Mouse (Mus musculus): ENCODE data around the gene Ccr9. TPM values are rescaled to one million over a fixed set of nuclear protein-coding genes. Genes with fewer than 3 reads are reported as not detected.

Ccr9 gene
- polyA plus RNA-seq, 1 experiment from 2014 or later = 0.14 TPM

DNA sequence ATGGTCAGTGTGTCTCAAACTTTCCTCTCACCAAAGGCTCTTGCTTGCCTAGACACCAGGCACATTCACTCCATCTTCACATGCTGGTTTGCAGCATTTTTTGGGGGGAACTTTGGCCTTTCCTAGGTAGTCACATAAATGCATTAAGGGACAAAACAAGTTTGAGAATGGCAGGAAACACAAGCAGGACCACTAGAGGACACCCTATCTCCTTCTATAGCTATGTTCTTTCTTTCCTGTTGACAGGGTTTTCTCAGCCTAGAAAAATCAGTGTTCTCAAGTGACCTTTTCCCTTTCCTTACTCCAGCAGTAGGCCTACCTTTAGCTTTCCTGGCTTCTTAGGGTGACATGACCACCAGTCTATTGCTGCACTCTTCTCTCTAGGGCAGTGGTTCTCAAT lies 124.7 kb downstream of the Ccr9 start:
- H3K4me1 ChIP-seq (replicated peaks) = no peaks in the 10 kb centered on the region
- H3K36me3 ChIP-seq = peaks cover 28% of the 10 kb centered on the region
- H3K9me3 ChIP-seq = no peaks in the 10 kb centered on the region
- H3K27ac ChIP-seq = no peak overlapping the region
- H3K4me3 ChIP-seq (replicated peaks) = no peak overlapping the region
- no peaks in the 10 kb centered on the region for H3K27me3 ChIP-seq
- no peak for ATAC-seq (ENCODE audit: insufficient number of reproducible peaks, insufficient read depth, low FRiP score, low TSS enrichment, low read depth)
- no peak overlapping the region for H3K9ac ChIP-seq (replicated peaks)
- no peak overlapping the region for H3K4me2 ChIP-seq

DNA sequence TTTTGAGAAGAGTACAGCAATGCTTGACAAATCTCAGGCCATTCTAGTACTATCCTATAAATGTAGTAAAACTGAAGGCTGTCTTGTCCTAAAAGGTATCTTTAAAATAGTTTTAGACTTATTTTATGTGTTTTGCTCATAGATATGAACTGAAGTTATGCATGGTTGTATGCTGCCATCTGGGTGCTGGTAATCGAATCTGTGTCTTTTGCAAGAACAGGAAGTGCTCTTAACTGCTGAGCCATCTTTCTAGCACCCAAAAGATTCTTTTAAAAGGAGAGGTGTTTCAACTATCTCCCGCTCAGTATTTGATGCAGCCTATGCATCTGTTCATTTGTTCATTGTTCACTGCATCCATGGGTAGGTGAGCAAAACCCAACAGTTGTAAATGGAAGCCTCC lies 127.0 kb downstream of the Ccr9 start:
- H3K4me3 ChIP-seq (replicated peaks) = no peak overlapping the region
- ATAC-seq (ENCODE audit: insufficient number of reproducible peaks, insufficient read depth, low FRiP score, low TSS enrichment, low read depth) = no peak
- 91% methylated on average over 2 of the region's 2 CpGs for WGBS
- no peak overlapping the region for H3K27ac ChIP-seq
- no peaks in the 10 kb centered on the region for H3K4me1 ChIP-seq (replicated peaks)
- H3K27me3 ChIP-seq = no peaks in the 10 kb centered on the region
- H3K9me3 ChIP-seq = no peaks in the 10 kb centered on the region
- no peak overlapping the region for H3K9ac ChIP-seq (replicated peaks)
- no peak overlapping the region for H3K4me2 ChIP-seq
- peaks cover 24% of the 10 kb centered on the region for H3K36me3 ChIP-seq

DNA sequence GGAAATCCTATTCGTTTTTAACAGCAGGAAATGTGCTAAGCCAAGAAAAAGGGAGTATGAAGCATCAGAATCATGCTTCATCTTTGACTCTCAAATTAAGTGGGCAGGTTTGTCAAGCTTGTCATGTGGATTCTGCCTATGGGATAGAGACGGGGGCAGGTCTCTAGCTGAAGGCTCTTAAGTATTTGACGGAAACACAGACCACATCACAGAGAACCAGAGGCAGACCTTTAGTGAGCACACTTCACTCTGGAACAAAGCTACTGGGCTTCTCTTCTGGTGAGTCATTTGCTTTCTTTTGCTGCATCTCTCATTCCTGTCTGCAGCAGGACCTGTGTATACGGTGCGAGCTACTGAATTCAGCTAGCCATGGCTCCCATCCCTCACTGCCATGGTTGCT lies 128.0 kb downstream of the Ccr9 start, which contains the start of gene Cxcr6:
Gene Cxcr6 (plus strand): TSS at position 209 of the 400 bp plus-strand sequence.
- no peak for ATAC-seq (ENCODE audit: insufficient number of reproducible peaks, insufficient read depth, low FRiP score, low TSS enrichment, low read depth)
- Histone ChIP-seq H3K36me3 (peaks cover 24% of the 10 kb centered on the region), H3K9me3 (no peaks in the 10 kb centered on the region), H3K9ac (replicated peaks) (no peak within 1 kb of the TSS), H3K4me2 (no peak within 1 kb of the TSS), H3K4me1 (replicated peaks) (no peaks in the 10 kb centered on the region), H3K4me3 (replicated peaks) (no peak within 1 kb of the TSS), H3K27me3 (no peaks in the 10 kb centered on the region), H3K27ac (no peak within 1 kb of the TSS)
- WGBS = 86% methylated on average over 5 of the region's 5 CpGs

DNA sequence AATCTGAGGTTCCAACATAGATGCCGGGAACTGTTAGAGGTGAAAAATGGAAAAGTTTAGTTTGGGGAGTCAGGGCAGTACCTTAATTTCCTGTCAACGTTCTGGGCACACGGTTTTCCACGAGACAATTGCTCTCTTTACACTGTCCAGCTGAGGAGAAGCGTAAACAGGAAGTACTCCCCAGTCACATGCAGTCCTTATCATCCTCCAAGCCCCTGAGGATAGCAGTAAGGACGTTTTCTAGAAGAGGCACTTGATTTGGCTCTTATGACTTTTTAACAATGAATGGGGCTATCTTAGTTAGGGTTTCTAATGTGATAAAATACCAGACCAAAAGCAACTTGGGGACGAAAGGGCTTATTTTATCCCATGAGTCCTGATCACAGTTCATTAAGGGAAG lies 130.3 kb downstream of the Ccr9 start:
- Histone ChIP-seq H3K4me1 (replicated peaks) (no peaks in the 10 kb centered on the region), H3K36me3 (peaks cover 25% of the 10 kb centered on the region), H3K4me3 (replicated peaks) (no peak overlapping the region), H3K27me3 (no peaks in the 10 kb centered on the region), H3K27ac (no peak overlapping the region), H3K9ac (replicated peaks) (no peak overlapping the region), H3K4me2 (no peak overlapping the region), H3K9me3 (no peaks in the 10 kb centered on the region)
- 67% methylated on average over 7 of the region's 7 CpGs for WGBS
- no peak for ATAC-seq (ENCODE audit: insufficient number of reproducible peaks, insufficient read depth, low FRiP score, low TSS enrichment, low read depth)

DNA sequence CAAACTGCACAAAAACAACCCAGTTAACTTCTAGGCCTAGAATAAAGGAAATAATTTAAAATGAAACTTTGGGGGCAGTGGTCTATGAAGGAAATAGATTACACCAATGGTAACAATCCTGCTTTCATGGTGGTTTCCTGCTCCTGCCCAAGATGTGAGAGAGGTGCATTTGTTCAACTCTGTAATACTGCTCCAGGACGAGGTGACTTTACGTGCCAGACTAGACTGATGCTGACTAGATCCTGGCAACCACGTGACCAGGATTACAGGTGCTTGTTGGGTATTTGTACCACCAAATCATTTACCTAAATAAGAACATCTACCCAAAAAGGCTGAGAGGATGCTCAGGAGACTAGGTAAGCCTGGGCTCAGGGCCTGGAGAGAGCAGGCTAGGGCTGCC lies 133.6 kb downstream of the Ccr9 start:
- H3K4me1 ChIP-seq (replicated peaks) = no peaks in the 10 kb centered on the region
- no peak overlapping the region for H3K4me2 ChIP-seq
- H3K27ac ChIP-seq = no peak overlapping the region
- H3K36me3 ChIP-seq = peaks cover 51% of the 10 kb centered on the region
- H3K9me3 ChIP-seq = no peaks in the 10 kb centered on the region
- no peaks in the 10 kb centered on the region for H3K27me3 ChIP-seq
- H3K9ac ChIP-seq (replicated peaks) = no peak overlapping the region
- 88% methylated on average over 3 of the region's 3 CpGs for WGBS
- ATAC-seq (ENCODE audit: insufficient number of reproducible peaks, insufficient read depth, low FRiP score, low TSS enrichment, low read depth) = no peak
- H3K4me3 ChIP-seq (replicated peaks) = no peak overlapping the region

DNA sequence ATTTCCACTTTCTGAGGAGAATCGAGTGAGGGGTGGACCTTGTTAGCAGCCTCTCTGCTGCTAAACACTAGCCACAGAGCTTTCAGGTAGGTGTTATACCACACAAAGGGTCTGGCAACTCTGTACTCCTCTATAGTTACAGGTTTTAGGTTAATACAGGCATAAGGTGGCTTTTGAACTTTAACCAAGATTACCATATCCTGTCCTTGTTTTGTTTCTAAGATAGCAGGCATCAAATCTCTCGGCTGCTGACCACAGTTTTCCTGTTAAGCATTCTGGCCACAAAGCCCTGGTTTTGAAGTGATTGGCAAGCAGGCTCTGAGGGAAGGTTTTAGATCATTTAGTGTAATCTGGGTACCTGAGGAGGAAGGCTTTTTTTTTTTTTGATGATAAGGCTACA lies 136.1 kb downstream of the Ccr9 start:
- no peaks in the 10 kb centered on the region for H3K4me1 ChIP-seq (replicated peaks)
- no peak overlapping the region for H3K4me2 ChIP-seq
- no peaks in the 10 kb centered on the region for H3K27me3 ChIP-seq
- WGBS = 79% methylated on average over 2 of the region's 2 CpGs
- H3K27ac ChIP-seq = no peak overlapping the region
- no peaks in the 10 kb centered on the region for H3K9me3 ChIP-seq
- no peak for ATAC-seq (ENCODE audit: insufficient number of reproducible peaks, insufficient read depth, low FRiP score, low TSS enrichment, low read depth)
- H3K9ac ChIP-seq (replicated peaks) = no peak overlapping the region
- no peak overlapping the region for H3K4me3 ChIP-seq (replicated peaks)
- H3K36me3 ChIP-seq = peaks cover 69% of the 10 kb centered on the region

DNA sequence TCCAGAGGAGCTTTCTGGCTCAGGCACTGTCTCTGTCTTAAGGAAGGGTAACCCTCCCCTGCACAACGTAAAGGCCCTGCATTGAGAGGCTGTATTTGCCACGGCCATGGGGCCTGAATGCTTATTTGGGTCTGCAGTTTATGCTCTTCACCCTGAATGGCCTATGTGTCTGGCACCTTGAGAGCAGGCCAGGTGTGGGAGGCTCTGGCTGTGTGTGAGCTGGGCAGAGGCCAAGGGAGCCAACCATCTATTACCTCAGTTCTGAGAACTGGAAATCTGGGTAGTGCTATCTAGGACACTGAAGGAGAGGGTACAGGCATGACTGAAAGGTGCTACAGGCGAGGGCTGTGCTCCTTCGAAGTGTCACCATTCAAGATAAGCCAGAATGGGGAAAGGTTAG lies 136.6 kb downstream of the Ccr9 start:
- Histone ChIP-seq H3K4me2 (no peak overlapping the region), H3K36me3 (peaks cover 70% of the 10 kb centered on the region), H3K9ac (replicated peaks) (no peak overlapping the region), H3K27ac (no peak overlapping the region), H3K9me3 (no peaks in the 10 kb centered on the region), H3K27me3 (no peaks in the 10 kb centered on the region), H3K4me3 (replicated peaks) (no peak overlapping the region), H3K4me1 (replicated peaks) (no peaks in the 10 kb centered on the region)
- 86% methylated on average over 4 of the region's 4 CpGs for WGBS
- ATAC-seq (ENCODE audit: insufficient number of reproducible peaks, insufficient read depth, low FRiP score, low TSS enrichment, low read depth) = no peak

DNA sequence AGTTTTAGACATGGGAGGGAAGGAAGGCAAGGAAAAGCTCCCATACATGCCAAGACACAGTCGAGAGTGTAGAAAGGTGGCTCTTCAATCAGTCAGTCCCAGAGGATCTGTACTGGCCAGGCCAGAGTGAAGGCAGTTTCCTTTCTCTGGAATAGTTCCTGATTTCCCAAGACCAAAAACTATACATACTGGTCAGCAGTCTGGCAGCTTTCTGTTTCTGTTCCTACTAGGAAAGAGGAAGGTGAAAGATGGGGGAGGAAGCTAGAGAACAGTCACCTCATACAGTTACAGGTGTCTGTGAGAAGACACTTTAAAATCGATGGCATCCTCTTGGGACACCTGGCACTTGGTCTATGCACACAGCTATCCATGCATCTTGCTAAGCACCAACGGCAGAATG lies 137.2 kb downstream of the Ccr9 start:
- Histone ChIP-seq H3K4me3 (replicated peaks) (no peak overlapping the region), H3K9ac (replicated peaks) (no peak overlapping the region), H3K4me2 (no peak overlapping the region), H3K4me1 (replicated peaks) (no peaks in the 10 kb centered on the region), H3K9me3 (no peaks in the 10 kb centered on the region), H3K36me3 (peaks cover 67% of the 10 kb centered on the region), H3K27ac (no peak overlapping the region), H3K27me3 (no peaks in the 10 kb centered on the region)
- ATAC-seq (ENCODE audit: insufficient number of reproducible peaks, insufficient read depth, low FRiP score, low TSS enrichment, low read depth) = no peak
- WGBS = 87% methylated on average over 3 of the region's 3 CpGs

DNA sequence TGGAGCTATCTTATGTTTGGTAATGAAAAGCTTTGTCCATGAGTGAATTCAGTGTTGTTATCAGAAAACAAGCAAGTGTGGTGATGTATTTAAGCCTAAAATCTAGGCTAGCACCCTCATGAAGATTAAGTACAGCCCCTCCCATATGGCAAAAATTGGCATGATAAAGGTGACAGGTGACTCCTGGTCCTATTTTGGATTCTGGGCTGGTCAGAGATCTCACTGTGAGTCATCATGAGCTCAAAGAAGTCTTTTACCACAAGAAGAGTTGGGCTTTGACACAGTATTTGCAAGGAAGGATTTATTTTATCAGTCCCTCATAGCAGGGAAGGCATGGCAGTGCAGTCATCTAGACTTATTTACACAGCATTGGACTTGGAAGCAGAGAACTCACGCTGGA lies 137.8 kb downstream of the Ccr9 start:
- Histone ChIP-seq H3K9me3 (no peaks in the 10 kb centered on the region), H3K4me3 (replicated peaks) (no peak overlapping the region), H3K4me2 (no peak overlapping the region), H3K4me1 (replicated peaks) (no peaks in the 10 kb centered on the region), H3K27ac (no peak overlapping the region), H3K9ac (replicated peaks) (no peak overlapping the region), H3K36me3 (peaks cover 66% of the 10 kb centered on the region), H3K27me3 (no peaks in the 10 kb centered on the region)
- no peak for ATAC-seq (ENCODE audit: insufficient number of reproducible peaks, insufficient read depth, low FRiP score, low TSS enrichment, low read depth)
- 93% methylated on average over 1 of the region's 1 CpGs for WGBS

DNA sequence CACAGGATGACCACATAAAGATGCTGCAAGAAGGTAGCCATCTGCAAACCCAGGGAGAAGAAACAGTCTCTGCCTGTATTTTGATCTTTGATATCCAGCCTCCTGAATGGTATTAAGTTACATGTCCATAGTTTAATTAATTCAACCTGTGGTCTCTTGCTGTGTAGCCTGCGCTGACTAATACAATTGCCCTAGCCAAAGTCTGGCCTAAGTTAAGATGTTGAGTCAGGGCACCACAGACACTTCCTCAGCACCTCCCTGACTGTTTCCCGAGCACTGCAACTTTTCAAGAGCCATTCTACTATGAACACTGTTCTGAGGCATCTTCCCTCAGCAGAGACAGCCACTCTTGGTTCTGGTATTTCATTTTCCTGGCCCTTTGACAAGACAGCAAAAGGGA lies 140.4 kb downstream of the Ccr9 start:
- no peak for ATAC-seq (ENCODE audit: insufficient number of reproducible peaks, insufficient read depth, low FRiP score, low TSS enrichment, low read depth)
- peaks cover 77% of the 10 kb centered on the region for H3K36me3 ChIP-seq
- no peaks in the 10 kb centered on the region for H3K4me1 ChIP-seq (replicated peaks)
- no peak overlapping the region for H3K9ac ChIP-seq (replicated peaks)
- no peaks in the 10 kb centered on the region for H3K9me3 ChIP-seq
- 44% methylated on average over 2 of the region's 2 CpGs for WGBS
- no peaks in the 10 kb centered on the region for H3K27me3 ChIP-seq
- no peak overlapping the region for H3K4me2 ChIP-seq
- H3K27ac ChIP-seq = no peak overlapping the region
- H3K4me3 ChIP-seq (replicated peaks) = no peak overlapping the region

DNA sequence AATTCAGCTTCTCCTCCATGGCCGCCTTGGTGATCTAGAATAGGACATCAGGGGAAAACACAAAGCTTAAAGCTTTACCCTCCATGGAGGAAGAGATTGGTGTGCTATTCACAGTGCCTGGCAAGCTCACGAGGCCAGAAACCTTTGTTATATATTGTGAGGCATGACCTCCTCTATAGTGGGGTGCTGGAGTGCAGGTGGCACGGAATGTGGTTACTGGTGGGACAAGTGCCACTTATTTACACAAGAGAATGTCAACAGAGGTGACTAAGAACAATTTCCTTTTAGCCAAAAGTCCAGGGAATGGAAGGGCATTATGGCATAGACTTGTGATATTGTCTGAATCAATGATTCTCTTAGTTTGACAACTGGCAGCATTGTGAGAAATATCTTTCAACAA lies 148.4 kb downstream of the Ccr9 start:
- Histone ChIP-seq H3K4me3 (replicated peaks) (no peak overlapping the region), H3K27ac (no peak overlapping the region), H3K4me1 (replicated peaks) (no peaks in the 10 kb centered on the region), H3K27me3 (no peaks in the 10 kb centered on the region), H3K4me2 (no peak overlapping the region), H3K36me3 (peaks cover 90% of the 10 kb centered on the region), H3K9me3 (no peaks in the 10 kb centered on the region), H3K9ac (replicated peaks) (no peak overlapping the region)
- no peak for ATAC-seq (ENCODE audit: insufficient number of reproducible peaks, insufficient read depth, low FRiP score, low TSS enrichment, low read depth)
- WGBS = 86% methylated on average over 3 of the region's 3 CpGs

DNA sequence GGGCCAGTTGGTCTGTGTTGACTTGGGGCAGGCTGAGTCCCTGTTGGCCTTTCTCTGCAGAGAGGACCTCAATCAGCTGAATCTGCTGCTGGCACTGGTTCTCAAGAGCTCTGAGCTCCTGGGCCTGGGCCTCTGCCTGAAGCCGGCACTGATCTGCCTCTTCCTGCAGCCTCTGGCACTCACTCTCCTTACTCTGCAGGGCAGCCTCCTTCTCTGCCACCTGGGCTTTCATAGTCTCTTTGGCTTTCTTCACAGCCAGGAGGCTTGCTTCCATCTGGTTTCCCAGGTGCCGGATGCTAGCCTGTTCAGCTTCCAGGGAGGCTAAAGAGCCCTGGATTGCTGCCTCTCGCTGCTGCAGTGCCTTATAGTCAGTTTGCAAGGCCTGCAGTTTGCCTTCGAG lies 150.7 kb downstream of the Ccr9 start:
- no peak overlapping the region for H3K4me3 ChIP-seq (replicated peaks)
- no peaks in the 10 kb centered on the region for H3K9me3 ChIP-seq
- no peak overlapping the region for H3K4me2 ChIP-seq
- no peak for ATAC-seq (ENCODE audit: insufficient number of reproducible peaks, insufficient read depth, low FRiP score, low TSS enrichment, low read depth)
- peaks cover 81% of the 10 kb centered on the region for H3K36me3 ChIP-seq
- H3K27me3 ChIP-seq = no peaks in the 10 kb centered on the region
- WGBS = 89% methylated on average over 4 of the region's 4 CpGs
- no peaks in the 10 kb centered on the region for H3K4me1 ChIP-seq (replicated peaks)
- H3K27ac ChIP-seq = no peak overlapping the region
- no peak overlapping the region for H3K9ac ChIP-seq (replicated peaks)

Measured in limb, embryonic 12.5 days (tissue).